Comparison of ENCODE assay signal across 8 mouse cellular contexts in genomic region chr4:76948251-76948650, GRCm38 (mm10).
A peak's percentile ranks its signal among the peaks of the same experiment; 100 is the strongest.
DNase-seq lines count a peak whose midpoint lies in the region; ATAC-seq and TF ChIP-seq lines count a peak whose summit lies in the region.

No protein-coding gene starts in this region.

- no peak overlapping the region for H3K4me3 ChIP-seq in midbrain, postnatal 0 days (ENCODE audit: low read depth, low read length)
- no peak overlapping the region for H3K4me3 ChIP-seq in midbrain, embryonic 16.5 days (ENCODE audit: low read depth, low read length)

- H3K9ac ChIP-seq in midbrain, postnatal 0 days (replicated peaks; ENCODE audit: low read length, poor library complexity, severe bottlenecking) = no peak overlapping the region
- H3K9ac ChIP-seq in midbrain, embryonic 16.5 days (ENCODE audit: low read depth, low read length) = no peak overlapping the region

- no peak overlapping the region for H3K4me2 ChIP-seq in midbrain, postnatal 0 days (ENCODE audit: low read depth, low read length, poor library complexity, severe bottlenecking)
- H3K4me2 ChIP-seq in midbrain, embryonic 16.5 days (ENCODE audit: low read length) = no peak overlapping the region

- intact Hi-C loops in gastrocnemius, postnatal 14 days (cut with DNase I; ENCODE audit: low total_unique reads) = no loop called here

- no peaks in the 10 kb centered on the region for H3K36me3 ChIP-seq in midbrain, postnatal 0 days (ENCODE audit: insufficient read depth, low read length)
- no peaks in the 10 kb centered on the region for H3K36me3 ChIP-seq in midbrain, embryonic 16.5 days (ENCODE audit: control insufficient read depth, insufficient read depth, low read length)

- no peaks in the 10 kb centered on the region for H3K9me3 ChIP-seq in midbrain, postnatal 0 days (ENCODE audit: low read length)
- no peaks in the 10 kb centered on the region for H3K9me3 ChIP-seq in midbrain, embryonic 16.5 days (replicated peaks; ENCODE audit: control insufficient read depth, low read length, poor library complexity, severe bottlenecking)

- H3K27ac ChIP-seq in midbrain, postnatal 0 days (ENCODE audit: low read depth, low read length) = no peak overlapping the region
- H3K27ac ChIP-seq in midbrain, embryonic 16.5 days (ENCODE audit: low read length) = no peak overlapping the region

- peak; percentile 14 for DNase-seq in gastrocnemius, adult 18-20 months (ENCODE audit: low spot score)
- no peak for DNase-seq in gastrocnemius, postnatal 14 days
- DNase-seq in midbrain, postnatal 0 days (ENCODE audit: low spot score) = peak; percentile 55
- DNase-seq in cerebellum, postnatal 14 days = peak; percentile 69 to 73
- DNase-seq in kidney, postnatal 4 days = peak; percentile 38 to 53
- DNase-seq in retina, postnatal 1 day = peak; percentile 57

- no peaks in the 10 kb centered on the region for H3K4me1 ChIP-seq in midbrain, postnatal 0 days (ENCODE audit: insufficient read depth, low read length)
- no peaks in the 10 kb centered on the region for H3K4me1 ChIP-seq in midbrain, embryonic 16.5 days (ENCODE audit: control insufficient read depth, insufficient read depth, low read length)

- 52% methylated on average over 3 of the region's 3 CpGs for WGBS in midbrain, postnatal 0 days
- 49% methylated on average over 3 of the region's 3 CpGs for WGBS in midbrain, embryonic 16.5 days

- peak; percentile 67 for TF ChIP-seq CTCF in midbrain, postnatal 0 days (IDR thresholded peaks at IDR 0.05)

- ATAC-seq in midbrain, postnatal 0 days (ENCODE audit: low FRiP score) = no peak
- no peak for ATAC-seq in midbrain, embryonic 16.5 days
- no peak for ATAC-seq in inflammation-experienced regulatory T-cells, adult 6 months

- no peaks in the 10 kb centered on the region for H3K27me3 ChIP-seq in midbrain, postnatal 0 days (ENCODE audit: insufficient read depth, low read length)
- no peaks in the 10 kb centered on the region for H3K27me3 ChIP-seq in midbrain, embryonic 16.5 days (ENCODE audit: control insufficient read depth, insufficient read depth, low read depth, low read length)
